ENCODE assay signal across 16 mouse cellular contexts in the genomic region with DNA sequence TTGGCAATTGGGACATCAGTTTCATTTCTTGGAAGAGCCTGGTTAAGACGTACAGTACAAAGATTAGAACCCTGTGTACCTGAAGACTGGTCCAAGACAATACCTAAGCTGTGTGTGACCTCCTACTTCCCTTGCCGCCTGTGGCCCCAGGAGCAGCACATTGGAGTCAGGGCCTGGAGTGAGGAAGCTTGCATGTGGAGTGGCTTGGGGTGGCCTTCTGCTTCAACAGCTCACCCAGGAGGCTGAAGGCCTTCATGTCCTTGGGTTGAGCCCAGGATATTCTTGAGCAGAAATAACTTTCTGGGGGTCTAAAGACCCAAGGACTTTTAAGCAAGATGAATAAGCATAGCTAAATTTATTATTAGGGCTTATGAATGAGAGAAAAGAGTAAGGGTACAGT.
DNase-seq lines count a peak whose midpoint lies in the region; ATAC-seq and TF ChIP-seq lines count a peak whose summit lies in the region.
"Had no signal": no experiment of that assay in that cellular context is flagged by ENCODE, and none has a peak within 500 bp of the region (broad histone marks: within the 10 kb centered on the region; RNA-seq: fewer than 3 reads in every experiment).

No protein-coding gene starts in this region.

- H3K27ac ChIP-seq in heart, embryonic 16.5 days (ENCODE audit: low read length), result peak overlapping the region; percentile 69
- H3K27ac ChIP-seq in heart, adult 2 months, result no peak overlapping the region

- no peak for TF ChIP-seq POLR2A in heart, adult 2 months (IDR thresholded peaks at IDR 0.05; ENCODE audit: insufficient read depth, low read depth, low read length)

- peaks cover 27% of the 10 kb centered on the region for H3K4me1 ChIP-seq in heart, embryonic 16.5 days (ENCODE audit: control insufficient read depth, insufficient read depth, low read length)
- peaks cover 9% of the 10 kb centered on the region for H3K4me1 ChIP-seq in heart, adult 2 months (ENCODE audit: control insufficient read depth, insufficient read depth, low read length)

- WGBS in heart, embryonic 16.5 days, result 81% methylated on average over 2 of the region's 2 CpGs
- WGBS in heart, adult 2 months, result 94% methylated on average over 2 of the region's 2 CpGs

- no peak for ATAC-seq in heart, embryonic 16.5 days (replicated peaks; ENCODE audit: extremely low read depth, insufficient read depth, low FRiP score)

- H3K36me3 ChIP-seq in heart, embryonic 16.5 days (ENCODE audit: control insufficient read depth, insufficient read depth), result no peaks in the 10 kb centered on the region
- H3K36me3 ChIP-seq in heart, adult 2 months (ENCODE audit: control insufficient read depth, insufficient read depth, low read length), result no peaks in the 10 kb centered on the region

- no peaks in the 10 kb centered on the region for H3K79me2 ChIP-seq in heart, adult 2 months (replicated peaks; ENCODE audit: control insufficient read depth, insufficient read depth, low read length)

- TF ChIP-seq EP300 in heart, adult 2 months (IDR thresholded peaks at IDR 0.05; ENCODE audit: insufficient read depth, low read depth, low read length), result no peak

- no peak for TF ChIP-seq CTCF in heart, adult 2 months (IDR thresholded peaks at IDR 0.05)

- DNase-seq in adrenal gland, adult 2 months, result peak; percentile 26
- no peak for DNase-seq in adrenal gland, postnatal 14 days
- DNase-seq in heart, adult 2 months, result no peak
- DNase-seq in testis, postnatal 10 days (ENCODE audit: low spot score), result peak; percentile 34
- DNase-seq in testis, postnatal 14 days (ENCODE audit: low spot score), result no peak
- DNase-seq in left cerebral cortex, adult 8-10 months (ENCODE audit: low spot score in 2 of 2), result no peak
- no peak for DNase-seq in gastrocnemius, adult 8-10 months (ENCODE audit: low spot score in 2 of 2)
- DNase-seq: adrenal gland, postnatal 10 days; cerebellum, adult 9-11 months; gastrocnemius, adult 2 months; kidney, postnatal 4 days; lung, postnatal 4 days; right cerebral cortex, postnatal 14 days; spleen, adult 18-20 months; thymus, postnatal 14 days had no signal

- H3K9me3 ChIP-seq in heart, embryonic 16.5 days (replicated peaks; ENCODE audit: control insufficient read depth, low read length), result no peaks in the 10 kb centered on the region

- intact Hi-C loops in heart, adult 2 months (cut with DNase I), result loop anchor here (5.0 kb wide), 1 partner anchor 130 kb away; no protein-coding TSS in a partner anchor

- H3K4me3 ChIP-seq in heart, embryonic 16.5 days (ENCODE audit: low read length), result no peak overlapping the region
- H3K4me3 ChIP-seq in heart, adult 2 months, result no peak overlapping the region
- H3K4me3 ChIP-seq: gastrocnemius, adult 2 months had no signal

- no peak overlapping the region for H3K9ac ChIP-seq in heart, embryonic 16.5 days (ENCODE audit: low read length)
- H3K9ac ChIP-seq in heart, adult 2 months (ENCODE audit: low read depth, low read length), result no peak overlapping the region

- H3K27me3 ChIP-seq in heart, embryonic 16.5 days (ENCODE audit: control insufficient read depth, insufficient read depth, low read length), result no peaks in the 10 kb centered on the region
- no peaks in the 10 kb centered on the region for H3K27me3 ChIP-seq in heart, adult 2 months (ENCODE audit: control insufficient read depth, insufficient read depth, low read length)

- no peak overlapping the region for H3K4me2 ChIP-seq in heart, embryonic 16.5 days (ENCODE audit: low read depth, low read length)

Comparison
In these comparisons a context has a peak if more than half of its experiments do, and no peak if none do; other contexts are left out.
1. DNase-seq: peak in adrenal gland, adult 2 months (single experiment) and testis, postnatal 10 days (single experiment); none in adrenal gland, postnatal 14 days (single experiment), heart, adult 2 months (0 of 2), testis, postnatal 14 days (single experiment), left cerebral cortex, adult 8-10 months (0 of 2) and gastrocnemius, adult 8-10 months (0 of 2).